Comparison of ENCODE assay signal across 17 mouse cellular contexts in the genomic region with DNA sequence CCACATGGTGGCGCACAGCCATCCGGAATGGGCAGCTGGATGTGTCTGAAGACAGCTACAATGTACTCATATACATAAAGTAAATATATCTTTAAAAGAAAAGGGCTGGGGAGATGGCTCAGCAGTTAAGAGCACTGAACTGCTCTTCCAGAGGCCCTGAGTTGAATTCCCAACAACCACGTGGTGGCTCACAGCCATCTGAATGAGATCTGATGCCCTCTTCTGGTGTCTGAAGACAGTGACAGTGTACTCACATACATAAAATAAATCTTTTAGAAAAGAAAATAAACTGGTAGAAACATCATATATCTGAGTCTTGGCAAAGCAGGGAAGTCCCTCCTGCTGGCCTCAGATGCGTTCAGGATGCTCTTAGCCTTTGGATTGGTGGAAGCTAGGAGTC. TPM values are rescaled to one million over a fixed set of nuclear protein-coding genes. Genes with fewer than 3 reads are reported as not detected.
A peak's percentile ranks its signal among the peaks of the same experiment; 100 is the strongest.
DNase-seq lines count a peak whose midpoint lies in the region; ATAC-seq and TF ChIP-seq lines count a peak whose summit lies in the region.
"Had no signal": no experiment of that assay in that cellular context is flagged by ENCODE, and none has a peak within 500 bp of the region (broad histone marks: within the 10 kb centered on the region; RNA-seq: fewer than 3 reads in every experiment).

No protein-coding gene starts in this region.

- peaks cover 26% of the 10 kb centered on the region for H3K27me3 ChIP-seq in heart, postnatal 0 days (ENCODE audit: control insufficient read depth, insufficient read depth, low read length)
- peaks cover 39% of the 10 kb centered on the region for H3K27me3 ChIP-seq in heart, embryonic 12.5 days (replicated peaks)
- no peaks in the 10 kb centered on the region for H3K27me3 ChIP-seq in liver, adult 2 months (ENCODE audit: control insufficient read depth, insufficient read depth, low read length)
- peaks cover 47% of the 10 kb centered on the region for H3K27me3 ChIP-seq in CH12.LX (replicated peaks)
- peaks cover 1% of the 10 kb centered on the region; the same call in 1 of the 2 replicates for H3K27me3 ChIP-seq in neural tube, embryonic 15.5 days (replicated peaks)

- dilution Hi-C loops in CH12.LX (cut with MboI; ENCODE audit: extremely low pct_ligation_motif_present, extremely low pct_unique_long_range_greater_than_20kb, low sequenced_read_pairs): no loop called here

- H3K79me2 ChIP-seq in liver, adult 2 months (ENCODE audit: control insufficient read depth, insufficient read depth, low read length): no peaks in the 10 kb centered on the region
- H3K79me2 ChIP-seq in CH12.LX (replicated peaks; ENCODE audit: control insufficient read depth, extremely low read depth, insufficient read depth, poor library complexity, severe bottlenecking): no peaks in the 10 kb centered on the region

- H3K4me1 ChIP-seq in heart, postnatal 0 days (ENCODE audit: control insufficient read depth, insufficient read depth): no peaks in the 10 kb centered on the region
- 0 out of 2 replicates have a peak, but pooled peaks cover 4% of the 10 kb centered on the region for H3K4me1 ChIP-seq in heart, embryonic 12.5 days (replicated peaks)
- no peaks in the 10 kb centered on the region for H3K4me1 ChIP-seq in liver, adult 2 months (ENCODE audit: control insufficient read depth, insufficient read depth, low read length)
- H3K4me1 ChIP-seq in CH12.LX (ENCODE audit: control insufficient read depth in 1 of 2, insufficient read depth in 2 of 2): peaks cover 0 to 12% of the 10 kb centered on the region in 2 experiments; a peak in 1 of 4 replicates
- peaks cover 15% of the 10 kb centered on the region for H3K4me1 ChIP-seq in neural tube, embryonic 15.5 days
- H3K4me1 ChIP-seq: stomach, embryonic 15.5 days had no signal

- in situ Hi-C loops in CH12.LX (cut with MboI; ENCODE audit: low pct_ligation_motif_present, low pct_unique_long_range_greater_than_20kb, low sequenced_read_pairs): loop anchor here (5.0 kb wide), 1 partner anchor 75 kb away; the partner anchor contains the start of gene Smim12

- no peak for TF ChIP-seq RAD21 in CH12.LX (IDR thresholded peaks at IDR 0.05; ENCODE audit: low read depth, low read length)

- H3K9ac ChIP-seq in heart, postnatal 0 days (replicated peaks; ENCODE audit: low read depth, low read length): no peak overlapping the region
- H3K9ac ChIP-seq in heart, embryonic 12.5 days: no peak overlapping the region
- no peak overlapping the region for H3K9ac ChIP-seq in liver, adult 2 months (ENCODE audit: low read depth, low read length)
- H3K9ac ChIP-seq in CH12.LX (ENCODE audit: insufficient read depth, low read depth): no peak overlapping the region
- H3K9ac ChIP-seq in neural tube, embryonic 15.5 days (replicated peaks): no peak overlapping the region
- H3K9ac ChIP-seq: heart, embryonic 13.5 days; hindbrain, embryonic 13.5 days; stomach, embryonic 15.5 days had no signal

- WGBS in heart, postnatal 0 days: 55% methylated on average over 4 of the region's 4 CpGs
- WGBS in heart, embryonic 12.5 days: 57% methylated on average over 4 of the region's 4 CpGs
- 61% methylated on average over 4 of the region's 4 CpGs for WGBS in liver, adult 2 months
- WGBS in neural tube, embryonic 15.5 days: 61% methylated on average over 4 of the region's 4 CpGs

- no peaks in the 10 kb centered on the region for H3K36me3 ChIP-seq in heart, postnatal 0 days (replicated peaks; ENCODE audit: control insufficient read depth, insufficient read depth, low read length)
- no peaks in the 10 kb centered on the region for H3K36me3 ChIP-seq in heart, embryonic 12.5 days
- H3K36me3 ChIP-seq in liver, adult 2 months (ENCODE audit: control insufficient read depth, insufficient read depth, low read length): no peaks in the 10 kb centered on the region
- H3K36me3 ChIP-seq in CH12.LX (replicated peaks in 1 of 2; ENCODE audit: control insufficient read depth in 1 of 2, insufficient read depth in 1 of 2, low read length in 1 of 2): no peaks in the 10 kb centered on the region
- no peaks in the 10 kb centered on the region for H3K36me3 ChIP-seq in neural tube, embryonic 15.5 days
- H3K36me3 ChIP-seq: heart, embryonic 13.5 days; hindbrain, embryonic 13.5 days; stomach, embryonic 15.5 days had no signal

- no peak overlapping the region for H3K27ac ChIP-seq in heart, postnatal 0 days (ENCODE audit: low read depth)
- H3K27ac ChIP-seq in heart, embryonic 12.5 days (ENCODE audit: poor library complexity, severe bottlenecking): no peak overlapping the region
- no peak overlapping the region for H3K27ac ChIP-seq in liver, adult 2 months (replicated peaks; ENCODE audit: insufficient read depth, low read depth, low read length)
- H3K27ac ChIP-seq in CH12.LX (ENCODE audit: insufficient read depth, low read depth): no peak overlapping the region
- no peak overlapping the region for H3K27ac ChIP-seq in neural tube, embryonic 15.5 days (replicated peaks)
- H3K27ac ChIP-seq: heart, embryonic 13.5 days; hindbrain, embryonic 13.5 days; stomach, embryonic 15.5 days had no signal

- no peak for TF ChIP-seq EP300 in heart, postnatal 0 days (IDR thresholded peaks at IDR 0.05; ENCODE audit: low read depth)
- TF ChIP-seq EP300 in CH12.LX (IDR thresholded peaks at IDR 0.05; ENCODE audit: low read length): no peak

- peak; percentile 30; the same call in 1 of the 2 replicates for TF ChIP-seq CTCF in heart, postnatal 0 days (IDR thresholded peaks at IDR 0.05; ENCODE audit: low read depth)
- TF ChIP-seq CTCF in liver, adult 2 months (IDR thresholded peaks at IDR 0.05; ENCODE audit: low read depth, low read length): no peak
- no peak; a peak in 1 of 4 replicates for TF ChIP-seq CTCF in CH12.LX (conservative IDR thresholded peaks at IDR 0.05 in 1 of 2, IDR thresholded peaks at IDR 0.05 in 1 of 2; ENCODE audit: low read depth in 2 of 2, low read length in 2 of 2)
- no peak for TF ChIP-seq CTCF in brain, embryonic 14.5 days (IDR thresholded peaks at IDR 0.05; ENCODE audit: borderline replicate concordance, extremely low read depth, insufficient read depth, insufficient read length)

- no peak overlapping the region for H3K4me3 ChIP-seq in heart, postnatal 0 days (ENCODE audit: low read depth, low read length)
- H3K4me3 ChIP-seq in heart, embryonic 12.5 days: no peak overlapping the region
- no peak overlapping the region for H3K4me3 ChIP-seq in liver, adult 2 months (ENCODE audit: insufficient read depth, low read depth, low read length)
- no peak overlapping the region for H3K4me3 ChIP-seq in CH12.LX (replicated peaks in 1 of 3; ENCODE audit: low read depth in 2 of 3, low read length in 2 of 3, poor library complexity in 1 of 3)
- H3K4me3 ChIP-seq in neural tube, embryonic 15.5 days (replicated peaks): no peak overlapping the region
- H3K4me3 ChIP-seq: heart, embryonic 13.5 days; hindbrain, embryonic 13.5 days; megakaryocyte, embryonic 14.5 days; stomach, embryonic 15.5 days had no signal

- no peak for DNase-seq in heart, postnatal 0 days (ENCODE audit: low spot score)
- DNase-seq in liver, adult 2 months (ENCODE audit: extremely low read depth, low read depth, low spot score): peak; percentile 3
- DNase-seq in liver: no peak
- no peak for DNase-seq in CH12.LX (ENCODE audit: extremely low read depth)
- DNase-seq in brain, embryonic 14.5 days (ENCODE audit: low read depth): peak; percentile 31
- DNase-seq in adrenal gland, postnatal 10 days: no peak
- DNase-seq: cerebellum, adult 9-11 months; gastrocnemius, postnatal 10 days; layer of hippocampus, postnatal 36 days; thymus, postnatal 36 days had no signal

- no peaks in the 10 kb centered on the region for H3K9me3 ChIP-seq in heart, postnatal 0 days (replicated peaks; ENCODE audit: control insufficient read depth, low read length)
- no peaks in the 10 kb centered on the region for H3K9me3 ChIP-seq in heart, embryonic 12.5 days (replicated peaks)
- no peaks in the 10 kb centered on the region for H3K9me3 ChIP-seq in CH12.LX (replicated peaks; ENCODE audit: low read length)
- H3K9me3 ChIP-seq in neural tube, embryonic 15.5 days (replicated peaks): no peaks in the 10 kb centered on the region
- H3K9me3 ChIP-seq: heart, embryonic 13.5 days; hindbrain, embryonic 13.5 days; megakaryocyte, embryonic 14.5 days; stomach, embryonic 15.5 days had no signal

- TF ChIP-seq POLR2A in liver, adult 2 months (IDR thresholded peaks at IDR 0.05; ENCODE audit: extremely low read depth, insufficient read depth, low read length): no peak
- no peak for TF ChIP-seq POLR2A in CH12.LX (IDR thresholded peaks at IDR 0.05; ENCODE audit: low read depth, low read length)
- TF ChIP-seq POLR2A in brain, embryonic 14.5 days (IDR thresholded peaks at IDR 0.05; ENCODE audit: borderline replicate concordance, extremely low read depth, insufficient read depth, insufficient read length, poor library complexity, severe bottlenecking): no peak

- ATAC-seq in heart, postnatal 0 days (ENCODE audit: insufficient read depth, low read depth): no peak
- no peak for ATAC-seq in heart, embryonic 12.5 days (ENCODE audit: insufficient number of reproducible peaks, low FRiP score)
- no peak for ATAC-seq in neural tube, embryonic 15.5 days (ENCODE audit: low FRiP score)

- no peak overlapping the region for H3K4me2 ChIP-seq in heart, postnatal 0 days (ENCODE audit: low read depth, low read length)
- no peak overlapping the region for H3K4me2 ChIP-seq in heart, embryonic 12.5 days
- H3K4me2 ChIP-seq in CH12.LX (ENCODE audit: insufficient read depth, low read depth, poor library complexity, severe bottlenecking): no peak overlapping the region
- no peak overlapping the region for H3K4me2 ChIP-seq in neural tube, embryonic 15.5 days
- H3K4me2 ChIP-seq: heart, embryonic 13.5 days; hindbrain, embryonic 13.5 days; stomach, embryonic 15.5 days had no signal

RNA-seq across cellular contexts. Expression of gene Gja4, which starts 3.3 kb away (rescaled TPM):
- 38.4 and 45.0 TPM in 2 replicates for total RNA-seq in heart, postnatal 0 days (2014; rRNA removed; ENCODE audit: low replicate concordance)
- polyA plus RNA-seq in heart, postnatal 0 days (2015; fragmentation: Nextera tagmentation; extraction: Ambion mirVana): 20.7 and 23.4 TPM in 2 replicates
- 33.1 and 37.7 TPM in 2 replicates for polyA plus RNA-seq in heart, embryonic 12.5 days (2016; fragmentation: Nextera tagmentation; extraction: Ambion mirVana)
- total RNA-seq in liver, adult 2 months (2014; rRNA removed): 1.5 and 1.9 TPM in 2 replicates
- polyA plus RNA-seq in liver, adult 2 months (2012; rRNA removed): 8.0 and 8.8 TPM in 2 replicates
- total RNA-seq in CH12.LX (2012; rRNA removed) (not detected in 2 replicates), CH12.LX (2014; rRNA removed) (not detected in 2 replicates)
- not detected in 2 replicates for polyA plus RNA-seq in CH12.LX (2012; ENCODE audit: insufficient read length, low read depth)
- 28.2 and 29.5 TPM in 2 replicates for polyA plus RNA-seq in brain, embryonic 14.5 days (2012; rRNA removed)
- polyA plus RNA-seq in neural tube, embryonic 15.5 days (2015; fragmentation: Nextera tagmentation; extraction: Ambion mirVana): 20.4 and 20.5 TPM in 2 replicates
- 10 to 100 TPM; 13.3 to 15.4 TPM for total RNA-seq in adrenal gland, postnatal 10 days (2021)

RNA-seq across cellular contexts. Expression of gene Gjb3, which starts 13.5 kb away (rescaled TPM):
- not detected in 2 replicates for total RNA-seq in heart, postnatal 0 days (2014; rRNA removed; ENCODE audit: low replicate concordance)
- polyA plus RNA-seq in heart, postnatal 0 days (2015; fragmentation: Nextera tagmentation; extraction: Ambion mirVana): 0.16 and 0.18 TPM in 2 replicates
- polyA plus RNA-seq in heart, embryonic 12.5 days (2016; fragmentation: Nextera tagmentation; extraction: Ambion mirVana): 0.19 TPM in 1 of 2 replicates, not detected in the other
- not detected in 2 replicates for total RNA-seq in liver, adult 2 months (2014; rRNA removed)
- not detected in 2 replicates for polyA plus RNA-seq in liver, adult 2 months (2012; rRNA removed)
- total RNA-seq in CH12.LX (2012; rRNA removed) (not detected in 2 replicates), CH12.LX (2014; rRNA removed) (not detected in 2 replicates)
- polyA plus RNA-seq in CH12.LX (2012; ENCODE audit: insufficient read length, low read depth): not detected in 2 replicates
- 0.48 and 0.50 TPM in 2 replicates for polyA plus RNA-seq in brain, embryonic 14.5 days (2012; rRNA removed)
- polyA plus RNA-seq in neural tube, embryonic 15.5 days (2015; fragmentation: Nextera tagmentation; extraction: Ambion mirVana): 0.59 TPM in 1 of 2 replicates, not detected in the other
- total RNA-seq in adrenal gland, postnatal 10 days (2021): under 1 TPM; 0.27 to 0.42 TPM
- total RNA-seq: gastrocnemius, postnatal 10 days had no signal
- polyA plus RNA-seq: heart, embryonic 13.5 days had no signal

RNA-seq across cellular contexts. Expression of gene Gjb4, which starts 36.7 kb away (rescaled TPM):
- not detected in 2 replicates for total RNA-seq in heart, postnatal 0 days (2014; rRNA removed; ENCODE audit: low replicate concordance)
- not detected in 2 replicates for polyA plus RNA-seq in heart, postnatal 0 days (2015; fragmentation: Nextera tagmentation; extraction: Ambion mirVana)
- polyA plus RNA-seq in heart, embryonic 12.5 days (2016; fragmentation: Nextera tagmentation; extraction: Ambion mirVana): not detected in 2 replicates
- not detected in 2 replicates for total RNA-seq in liver, adult 2 months (2014; rRNA removed)
- polyA plus RNA-seq in liver, adult 2 months (2012; rRNA removed): not detected in 2 replicates
- total RNA-seq in CH12.LX (2012; rRNA removed) (not detected in 2 replicates), CH12.LX (2014; rRNA removed) (not detected in 2 replicates)
- polyA plus RNA-seq in CH12.LX (2012; ENCODE audit: insufficient read length, low read depth): not detected in 2 replicates
- polyA plus RNA-seq in brain, embryonic 14.5 days (2012; rRNA removed): 0.05 TPM in 1 of 2 replicates, not detected in the other
- 0.13 TPM in 1 of 2 replicates, not detected in the other for polyA plus RNA-seq in neural tube, embryonic 15.5 days (2015; fragmentation: Nextera tagmentation; extraction: Ambion mirVana)
- total RNA-seq in adrenal gland, postnatal 10 days (2021): not detected
- total RNA-seq: gastrocnemius, postnatal 10 days had no signal
- polyA plus RNA-seq: forebrain, embryonic 11.5 days; hindbrain, embryonic 13.5 days had no signal

RNA-seq across cellular contexts. Expression of gene Gjb5, which starts 40.8 kb away (rescaled TPM):
- 1.7 and 2.7 TPM in 2 replicates for total RNA-seq in heart, postnatal 0 days (2014; rRNA removed; ENCODE audit: low replicate concordance)
- polyA plus RNA-seq in heart, postnatal 0 days (2015; fragmentation: Nextera tagmentation; extraction: Ambion mirVana): 0.51 and 0.63 TPM in 2 replicates
- 0.15 and 0.24 TPM in 2 replicates for polyA plus RNA-seq in heart, embryonic 12.5 days (2016; fragmentation: Nextera tagmentation; extraction: Ambion mirVana)
- not detected in 2 replicates for total RNA-seq in liver, adult 2 months (2014; rRNA removed)
- polyA plus RNA-seq in liver, adult 2 months (2012; rRNA removed): 0.05 TPM in 1 of 2 replicates, not detected in the other
- total RNA-seq in CH12.LX (2012; rRNA removed) (0.29 and 0.34 TPM in 2 replicates), CH12.LX (2014; rRNA removed) (0.39 and 0.50 TPM in 2 replicates)
- 0.23 TPM in 1 of 2 replicates, not detected in the other for polyA plus RNA-seq in CH12.LX (2012; ENCODE audit: insufficient read length, low read depth)
- polyA plus RNA-seq in brain, embryonic 14.5 days (2012; rRNA removed): 0.06 and 0.18 TPM in 2 replicates
- polyA plus RNA-seq in neural tube, embryonic 15.5 days (2015; fragmentation: Nextera tagmentation; extraction: Ambion mirVana): 0.41 and 0.49 TPM in 2 replicates
- under 1 TPM; 0.75 to 0.82 TPM for total RNA-seq in adrenal gland, postnatal 10 days (2021)
- total RNA-seq: layer of hippocampus, postnatal 36 days had no signal

Comparison
In these comparisons a context has a peak if more than half of its experiments do, and no peak if none do; other contexts are left out.
1. DNase-seq: peak in liver, adult 2 months (single experiment) and brain, embryonic 14.5 days (single experiment); none in heart, postnatal 0 days (single experiment), liver (single experiment), CH12.LX (single experiment) and adrenal gland, postnatal 10 days (single experiment).